11 mouse cellular contexts compared by ENCODE assay signal in genomic region chr16:49904248-49904930, GRCm38 (mm10).
DNase-seq lines count a peak whose midpoint lies in the region; ATAC-seq and TF ChIP-seq lines count a peak whose summit lies in the region.
"Had no signal": no experiment of that assay in that cellular context is flagged by ENCODE, and none has a peak within 500 bp of the region (broad histone marks: within the 10 kb centered on the region; RNA-seq: fewer than 3 reads in every experiment).

No protein-coding gene starts in this region.

- peak; percentile 11 for DNase-seq in kidney, adult 11 months
- no peak for DNase-seq in kidney, postnatal 4 days
- peak; percentile 26 for DNase-seq in Muller cell, postnatal 12 days (ENCODE audit: inconsistent ontology term)
- no peak for DNase-seq in liver, embryonic 14.5 days (ENCODE audit: low read depth in 3 of 3, low spot score in 3 of 3)
- no peak for DNase-seq in natural killer cell, adult 2 months (ENCODE audit: low spot score in 2 of 2)
- no peak for DNase-seq in cerebellum, postnatal 10 days
- DNase-seq: embryo, embryonic 11 days; midbrain, embryonic 14.5 days had no signal

- H3K27me3 ChIP-seq in embryonic facial prominence, embryonic 13.5 days: no peaks in the 10 kb centered on the region
- no peaks in the 10 kb centered on the region for H3K27me3 ChIP-seq in liver, embryonic 14.5 days (ENCODE audit: control insufficient read depth, insufficient read depth, low read length)
- H3K27me3 ChIP-seq: neural tube, embryonic 15.5 days had no signal

- no peak for TF ChIP-seq CTCF in liver, embryonic 14.5 days (IDR thresholded peaks at IDR 0.05; ENCODE audit: low read depth)

- 88% methylated on average over 10 of the region's 10 CpGs for WGBS in embryonic facial prominence, embryonic 13.5 days
- WGBS in liver, embryonic 14.5 days (ENCODE audit: insufficient replicate concordance): 66% methylated on average over 10 of the region's 10 CpGs

- H3K4me3 ChIP-seq in embryonic facial prominence, embryonic 13.5 days: no peak overlapping the region
- no peak overlapping the region for H3K4me3 ChIP-seq in liver, embryonic 14.5 days (ENCODE audit: insufficient read depth in 1 of 2, low read depth in 2 of 2, low read length in 2 of 2)
- H3K4me3 ChIP-seq: neural tube, embryonic 15.5 days had no signal

- ATAC-seq in embryonic facial prominence, embryonic 13.5 days (ENCODE audit: insufficient number of reproducible peaks, insufficient read depth, low FRiP score, low TSS enrichment, low read depth): no peak
- no peak for ATAC-seq in liver, embryonic 14.5 days (ENCODE audit: insufficient read depth)

- H3K9ac ChIP-seq in embryonic facial prominence, embryonic 13.5 days: no peak overlapping the region
- no peak overlapping the region for H3K9ac ChIP-seq in liver, embryonic 14.5 days (replicated peaks)
- H3K9ac ChIP-seq: neural tube, embryonic 15.5 days had no signal

- peak overlapping the region; percentile 93 for H3K27ac ChIP-seq in embryonic facial prominence, embryonic 13.5 days
- no peak overlapping the region; the same call in 1 of the 2 replicates for H3K27ac ChIP-seq in liver, embryonic 14.5 days
- H3K27ac ChIP-seq: kidney, postnatal 0 days; neural tube, embryonic 15.5 days had no signal

- no peak overlapping the region for H3K4me2 ChIP-seq in embryonic facial prominence, embryonic 13.5 days
- H3K4me2 ChIP-seq in liver, embryonic 14.5 days (ENCODE audit: low read depth): peak overlapping the region; percentile 37; the same call in 1 of the 2 replicates
- H3K4me2 ChIP-seq: neural tube, embryonic 15.5 days had no signal

- TF ChIP-seq EP300 in liver, embryonic 14.5 days (IDR thresholded peaks at IDR 0.05; ENCODE audit: low read depth): no peak

- H3K9me3 ChIP-seq in embryonic facial prominence, embryonic 13.5 days: no peaks in the 10 kb centered on the region
- H3K9me3 ChIP-seq in liver, embryonic 14.5 days (ENCODE audit: control insufficient read depth, low read length): no peaks in the 10 kb centered on the region
- H3K9me3 ChIP-seq: neural tube, embryonic 15.5 days had no signal

- H3K36me3 ChIP-seq in embryonic facial prominence, embryonic 13.5 days: peaks cover 12% of the 10 kb centered on the region
- H3K36me3 ChIP-seq in liver, embryonic 14.5 days (replicated peaks; ENCODE audit: control insufficient read depth, insufficient read depth, low read depth): peaks cover 89% of the 10 kb centered on the region

- peaks cover 27% of the 10 kb centered on the region for H3K4me1 ChIP-seq in embryonic facial prominence, embryonic 13.5 days
- peaks cover 37 to 41% of the 10 kb centered on the region in 2 experiments for H3K4me1 ChIP-seq in liver, embryonic 14.5 days (replicated peaks; ENCODE audit: control insufficient read depth in 2 of 2, insufficient read depth in 2 of 2, low read length in 1 of 2)

Comparison
In these comparisons a context has a peak if more than half of its experiments do, and no peak if none do; other contexts are left out.
1. DNase-seq: peak in kidney, adult 11 months (single experiment) and Muller cell, postnatal 12 days (single experiment); none in kidney, postnatal 4 days (0 of 2), liver, embryonic 14.5 days (0 of 3), natural killer cell, adult 2 months (0 of 2) and cerebellum, postnatal 10 days (0 of 2).